Mouse (Mus musculus): ENCODE measurements around the gene Scrn1. TPM values are rescaled to one million over a fixed set of nuclear protein-coding genes. Genes with fewer than 3 reads are reported as not detected.
A peak's percentile ranks its signal among the peaks of the same experiment; 100 is the strongest.

The Scrn1 gene
- polyA plus RNA-seq, 1 experiment from 2014 or later: 8.3 TPM

DNA sequence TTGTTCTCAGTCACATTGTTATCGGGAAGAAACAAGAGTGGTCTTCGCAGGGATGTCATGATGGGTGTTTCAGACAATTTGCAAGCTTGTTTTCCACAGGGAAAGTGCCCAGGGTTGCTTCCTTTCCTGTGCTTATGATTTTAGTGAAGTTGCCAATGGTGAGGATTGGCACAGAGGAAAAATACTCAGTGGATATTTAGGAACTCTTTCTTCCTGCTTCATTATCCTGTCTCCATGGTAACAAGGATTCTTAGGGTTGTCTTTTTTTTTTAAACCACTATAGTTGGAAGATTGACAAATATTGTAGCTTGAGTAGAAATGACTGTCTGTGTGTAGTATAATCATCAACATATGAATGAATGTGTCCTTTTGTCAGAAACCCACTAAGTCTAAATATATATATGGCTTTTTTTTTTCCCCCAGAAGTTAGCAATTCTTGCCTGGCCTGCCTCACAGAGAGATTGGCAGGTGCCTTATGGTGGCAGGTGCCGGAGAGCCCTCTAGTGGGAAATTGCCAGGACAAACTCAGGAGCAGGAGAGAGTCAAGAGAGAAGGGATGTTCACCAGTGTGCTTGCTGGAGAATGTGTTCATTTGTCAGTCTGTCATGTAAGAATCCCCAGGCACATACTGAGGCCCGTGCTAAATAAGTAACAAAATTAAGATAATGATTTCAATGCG is 87.5 kb downstream of the Scrn1 start:
- no peak overlapping the region for H3K4me3 ChIP-seq (replicated peaks; ENCODE audit: low read length)
- H3K27me3 ChIP-seq (ENCODE audit: control insufficient read depth, insufficient read depth, low read length): no peaks in the 10 kb centered on the region
- H3K9ac ChIP-seq (ENCODE audit: low read length): no peak overlapping the region
- no peak overlapping the region for H3K27ac ChIP-seq (ENCODE audit: low read length)
- H3K36me3 ChIP-seq (ENCODE audit: control insufficient read depth, insufficient read depth, low read length): no peaks in the 10 kb centered on the region
- no peak overlapping the region for H3K4me2 ChIP-seq (ENCODE audit: low read depth, low read length)
- WGBS: 72% methylated on average over 5 of the region's 5 CpGs
- no peak for ATAC-seq (ENCODE audit: insufficient read depth, low FRiP score)
- H3K4me1 ChIP-seq (ENCODE audit: control insufficient read depth, insufficient read depth, low read length): no peaks in the 10 kb centered on the region
- H3K9me3 ChIP-seq (replicated peaks; ENCODE audit: control insufficient read depth, low read length): no peaks in the 10 kb centered on the region

DNA sequence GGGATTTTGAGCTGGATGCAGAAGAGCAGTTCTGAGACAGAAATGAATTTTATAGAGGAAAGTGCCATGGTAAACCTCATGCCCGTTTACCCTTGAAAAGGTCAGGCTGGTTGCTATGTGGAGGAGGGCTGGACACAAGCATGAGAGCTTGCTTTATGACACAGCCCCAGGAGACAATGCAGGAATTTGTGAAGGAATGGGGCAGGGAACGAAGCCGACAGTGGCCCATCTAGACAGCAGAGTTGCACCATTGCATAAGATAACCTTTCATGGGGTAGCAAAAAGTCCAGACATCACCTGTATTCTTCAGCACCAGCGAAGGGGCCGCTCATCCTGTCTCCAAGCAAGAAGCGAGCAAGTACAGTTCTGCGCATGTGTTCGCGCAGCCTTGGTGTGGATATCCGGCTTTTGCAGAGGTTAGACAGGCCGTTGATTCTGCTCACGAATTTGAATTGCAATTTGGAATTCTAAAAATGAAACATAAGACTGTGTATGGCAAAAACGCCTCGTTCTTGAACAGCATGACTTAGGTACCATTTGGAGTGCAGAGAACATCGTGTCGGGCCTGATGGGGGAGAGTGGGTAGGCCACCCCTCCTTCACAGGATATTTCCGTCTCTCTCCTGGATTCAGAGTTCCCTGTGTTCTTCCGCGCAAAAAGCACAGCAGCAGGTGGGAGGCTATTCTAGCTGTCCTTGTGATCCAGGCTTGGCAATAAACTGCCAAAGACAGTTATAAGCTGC is 90.2 kb downstream of the Scrn1 start:
- no peak for ATAC-seq (ENCODE audit: insufficient read depth, low FRiP score)
- H3K4me1 ChIP-seq (ENCODE audit: control insufficient read depth, insufficient read depth, low read length): no peaks in the 10 kb centered on the region
- no peak overlapping the region for H3K9ac ChIP-seq (ENCODE audit: low read length)
- H3K4me2 ChIP-seq (ENCODE audit: low read depth, low read length): no peak overlapping the region
- 80% methylated on average over 19 of the region's 19 CpGs for WGBS
- H3K27ac ChIP-seq (ENCODE audit: low read length): no peak overlapping the region
- no peaks in the 10 kb centered on the region for H3K9me3 ChIP-seq (replicated peaks; ENCODE audit: control insufficient read depth, low read length)
- H3K27me3 ChIP-seq (ENCODE audit: control insufficient read depth, insufficient read depth, low read length): no peaks in the 10 kb centered on the region
- H3K4me3 ChIP-seq (replicated peaks; ENCODE audit: low read length): no peak overlapping the region
- no peaks in the 10 kb centered on the region for H3K36me3 ChIP-seq (ENCODE audit: control insufficient read depth, insufficient read depth, low read length)

DNA sequence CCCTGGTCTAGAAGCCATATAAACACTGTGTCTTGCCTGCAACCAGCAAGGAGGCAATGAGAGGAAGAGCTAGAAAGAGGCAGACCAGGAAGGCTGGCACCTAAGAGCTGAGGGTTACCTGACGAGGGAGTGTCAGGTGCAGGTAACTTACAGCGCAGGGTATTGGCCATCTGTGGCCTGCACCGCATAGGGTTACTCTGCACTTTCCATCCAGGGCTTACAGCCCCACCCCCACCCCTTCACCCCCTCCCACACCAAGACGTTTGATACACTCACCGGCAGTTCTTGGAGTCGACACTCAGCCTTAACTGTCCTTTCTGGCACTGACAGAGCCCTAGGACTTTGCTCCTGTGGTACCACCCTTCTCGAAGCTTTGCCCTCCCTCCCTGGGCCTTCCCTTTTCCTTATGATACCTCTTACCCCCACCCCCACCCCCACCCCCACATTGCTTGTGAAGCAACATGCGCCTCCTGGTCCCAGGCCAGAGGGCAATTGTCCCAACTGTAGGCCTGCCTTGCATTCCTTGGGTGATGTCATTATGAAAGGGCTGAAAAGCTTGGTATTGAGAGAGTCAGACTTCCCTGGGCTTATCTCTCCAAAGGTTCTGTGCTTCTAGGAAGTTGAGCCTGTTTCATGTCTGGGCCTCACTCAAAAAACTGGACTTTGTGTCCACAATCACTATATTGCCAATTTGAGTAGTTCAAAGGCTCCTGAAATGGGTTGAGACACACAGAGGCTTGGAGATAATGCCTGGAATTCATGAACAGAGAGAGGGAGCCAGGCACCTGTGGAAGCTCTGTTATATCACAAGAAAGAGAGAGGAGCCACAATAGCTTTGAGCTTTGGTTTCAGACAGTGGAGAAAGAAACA is 93.2 kb downstream of the Scrn1 start:
- Histone ChIP-seq H3K9me3 (replicated peaks; ENCODE audit: control insufficient read depth, low read length) (no peaks in the 10 kb centered on the region), H3K27ac (ENCODE audit: low read length) (0 out of 2 replicates have a peak overlapping the region, but pooled peaks have one; percentile 4), H3K4me2 (ENCODE audit: low read depth, low read length) (no peak overlapping the region), H3K36me3 (ENCODE audit: control insufficient read depth, insufficient read depth, low read length) (no peaks in the 10 kb centered on the region), H3K9ac (ENCODE audit: low read length) (no peak overlapping the region), H3K4me1 (ENCODE audit: control insufficient read depth, insufficient read depth, low read length) (no peaks in the 10 kb centered on the region), H3K4me3 (replicated peaks; ENCODE audit: low read length) (no peak overlapping the region), H3K27me3 (ENCODE audit: control insufficient read depth, insufficient read depth, low read length) (no peaks in the 10 kb centered on the region)
- ATAC-seq (ENCODE audit: insufficient read depth, low FRiP score): peak; percentile 74; the same call in 1 of the 2 replicates
- 55% methylated on average over 8 of the region's 8 CpGs for WGBS

DNA sequence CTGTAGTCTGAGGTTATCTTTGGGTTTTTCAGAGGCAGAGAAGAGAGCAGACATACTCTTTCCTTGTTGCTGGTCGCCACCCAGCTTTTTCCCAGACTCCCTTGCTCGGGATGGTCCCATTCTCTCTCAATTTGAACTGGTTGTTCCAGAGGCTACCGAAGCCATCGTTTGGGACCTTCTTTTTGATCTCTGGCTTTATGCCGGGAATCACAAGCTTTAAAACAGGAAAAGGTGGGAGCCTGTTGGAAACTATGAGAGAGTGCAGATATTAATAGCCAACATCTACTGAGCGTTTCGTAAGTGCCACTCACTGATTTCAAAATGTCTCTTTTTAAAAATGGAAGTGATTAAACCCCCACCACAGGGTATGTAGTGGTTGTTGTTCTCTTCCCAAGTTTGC is 94.4 kb downstream of the Scrn1 start:
- Histone ChIP-seq H3K27ac (ENCODE audit: low read length) (no peak overlapping the region), H3K9ac (ENCODE audit: low read length) (no peak overlapping the region), H3K27me3 (ENCODE audit: control insufficient read depth, insufficient read depth, low read length) (no peaks in the 10 kb centered on the region), H3K4me1 (ENCODE audit: control insufficient read depth, insufficient read depth, low read length) (no peaks in the 10 kb centered on the region), H3K4me2 (ENCODE audit: low read depth, low read length) (no peak overlapping the region), H3K4me3 (replicated peaks; ENCODE audit: low read length) (no peak overlapping the region), H3K9me3 (replicated peaks; ENCODE audit: control insufficient read depth, low read length) (no peaks in the 10 kb centered on the region), H3K36me3 (ENCODE audit: control insufficient read depth, insufficient read depth, low read length) (no peaks in the 10 kb centered on the region)
- WGBS: 83% methylated on average over 7 of the region's 7 CpGs
- no peak for ATAC-seq (ENCODE audit: insufficient read depth, low FRiP score)

DNA sequence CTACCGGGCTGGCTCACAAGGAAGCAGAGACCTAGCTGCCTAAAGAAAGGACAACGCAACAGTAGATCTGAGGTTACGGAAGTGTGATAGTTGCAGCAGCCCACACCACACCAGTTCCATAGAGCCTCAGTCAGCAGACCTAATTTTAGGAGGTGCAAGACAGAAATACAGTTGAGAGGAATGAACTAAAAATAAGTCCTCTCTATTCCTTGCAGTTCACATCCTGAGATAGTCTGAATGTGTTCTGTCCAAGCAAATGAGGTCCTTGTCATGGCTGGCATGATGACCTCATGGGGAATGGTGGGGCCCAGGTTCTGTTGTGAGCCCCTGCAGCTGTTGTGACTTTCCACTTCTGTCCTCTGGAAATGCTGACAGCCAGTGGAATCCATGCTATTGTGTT is 98.9 kb downstream of the Scrn1 start:
- no peaks in the 10 kb centered on the region for H3K9me3 ChIP-seq (replicated peaks; ENCODE audit: control insufficient read depth, low read length)
- 81% methylated on average over 3 of the region's 3 CpGs for WGBS
- H3K4me1 ChIP-seq (ENCODE audit: control insufficient read depth, insufficient read depth, low read length): no peaks in the 10 kb centered on the region
- H3K27ac ChIP-seq (ENCODE audit: low read length): no peak overlapping the region
- no peak for ATAC-seq (ENCODE audit: insufficient read depth, low FRiP score)
- H3K4me2 ChIP-seq (ENCODE audit: low read depth, low read length): no peak overlapping the region
- no peaks in the 10 kb centered on the region for H3K27me3 ChIP-seq (ENCODE audit: control insufficient read depth, insufficient read depth, low read length)
- H3K36me3 ChIP-seq (ENCODE audit: control insufficient read depth, insufficient read depth, low read length): no peaks in the 10 kb centered on the region
- no peak overlapping the region for H3K9ac ChIP-seq (ENCODE audit: low read length)
- no peak overlapping the region for H3K4me3 ChIP-seq (replicated peaks; ENCODE audit: low read length)

DNA sequence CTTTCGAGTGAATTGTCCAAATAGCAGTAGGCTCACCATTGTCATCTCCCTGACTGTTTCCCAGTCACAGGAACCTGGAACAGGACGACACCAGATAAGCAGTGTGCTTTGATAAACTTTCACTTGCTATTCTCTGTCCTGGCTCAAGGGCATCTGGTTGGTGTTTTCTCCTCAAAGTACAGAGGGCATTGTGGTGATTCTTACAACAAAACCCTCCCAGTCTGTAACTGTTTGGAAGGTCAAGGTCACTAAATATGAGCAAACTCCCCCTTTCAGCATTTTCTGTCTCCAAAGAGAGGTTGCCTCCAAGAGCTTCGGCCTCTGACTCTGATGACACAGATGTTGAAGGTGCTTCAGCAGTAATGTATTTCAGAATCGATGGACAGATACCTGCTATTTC is 101.4 kb downstream of the Scrn1 start:
- WGBS: 72% methylated on average over 4 of the region's 4 CpGs
- Histone ChIP-seq H3K27ac (ENCODE audit: low read length) (no peak overlapping the region), H3K9me3 (replicated peaks; ENCODE audit: control insufficient read depth, low read length) (no peaks in the 10 kb centered on the region), H3K4me1 (ENCODE audit: control insufficient read depth, insufficient read depth, low read length) (no peaks in the 10 kb centered on the region), H3K36me3 (ENCODE audit: control insufficient read depth, insufficient read depth, low read length) (no peaks in the 10 kb centered on the region), H3K9ac (ENCODE audit: low read length) (no peak overlapping the region), H3K4me3 (replicated peaks; ENCODE audit: low read length) (no peak overlapping the region), H3K27me3 (ENCODE audit: control insufficient read depth, insufficient read depth, low read length) (no peaks in the 10 kb centered on the region), H3K4me2 (ENCODE audit: low read depth, low read length) (no peak overlapping the region)
- ATAC-seq (ENCODE audit: insufficient read depth, low FRiP score): no peak

DNA sequence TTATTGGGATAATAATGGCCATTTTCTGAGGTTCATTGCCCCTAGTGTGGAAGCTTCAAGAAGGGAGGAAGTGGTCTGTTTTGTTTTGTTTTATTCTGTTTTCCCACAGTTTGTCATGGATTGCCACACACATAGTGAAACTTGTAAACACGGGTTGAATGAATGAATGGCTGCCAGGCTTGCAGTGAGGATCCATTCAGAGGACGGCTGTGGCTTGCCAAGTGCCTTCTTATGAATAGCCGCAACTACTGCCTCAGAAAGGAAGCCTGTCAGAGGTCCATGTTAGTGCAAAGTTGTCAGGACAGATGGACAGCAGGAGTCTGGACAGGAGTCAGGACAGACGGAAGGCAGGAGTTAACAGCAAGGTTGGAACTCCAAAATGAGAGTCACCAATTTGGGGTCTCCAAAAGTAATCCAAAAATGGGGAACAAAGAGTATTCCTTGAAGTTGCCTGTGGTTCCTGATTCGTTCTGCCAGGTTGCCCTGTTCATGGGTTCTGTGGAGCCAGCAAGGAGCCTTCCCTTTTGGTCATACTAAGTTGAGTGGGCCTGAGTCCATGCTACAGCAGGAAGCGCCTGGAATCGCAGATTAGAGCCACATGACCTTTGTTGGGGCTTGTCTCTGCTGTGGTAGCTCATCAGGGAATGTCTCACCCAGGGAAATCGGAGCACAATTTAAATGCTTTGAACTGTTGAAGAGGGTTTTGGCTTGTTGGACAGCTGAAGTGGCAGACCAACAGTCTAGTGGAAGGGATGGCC is 102.4 kb downstream of the Scrn1 start:
- H3K9ac ChIP-seq (ENCODE audit: low read length): no peak overlapping the region
- H3K4me3 ChIP-seq (replicated peaks; ENCODE audit: low read length): no peak overlapping the region
- 67% methylated on average over 8 of the region's 8 CpGs for WGBS
- H3K27me3 ChIP-seq (ENCODE audit: control insufficient read depth, insufficient read depth, low read length): no peaks in the 10 kb centered on the region
- no peaks in the 10 kb centered on the region for H3K36me3 ChIP-seq (ENCODE audit: control insufficient read depth, insufficient read depth, low read length)
- no peaks in the 10 kb centered on the region for H3K4me1 ChIP-seq (ENCODE audit: control insufficient read depth, insufficient read depth, low read length)
- no peak overlapping the region for H3K27ac ChIP-seq (ENCODE audit: low read length)
- H3K4me2 ChIP-seq (ENCODE audit: low read depth, low read length): no peak overlapping the region
- ATAC-seq (ENCODE audit: insufficient read depth, low FRiP score): no peak
- no peaks in the 10 kb centered on the region for H3K9me3 ChIP-seq (replicated peaks; ENCODE audit: control insufficient read depth, low read length)

DNA sequence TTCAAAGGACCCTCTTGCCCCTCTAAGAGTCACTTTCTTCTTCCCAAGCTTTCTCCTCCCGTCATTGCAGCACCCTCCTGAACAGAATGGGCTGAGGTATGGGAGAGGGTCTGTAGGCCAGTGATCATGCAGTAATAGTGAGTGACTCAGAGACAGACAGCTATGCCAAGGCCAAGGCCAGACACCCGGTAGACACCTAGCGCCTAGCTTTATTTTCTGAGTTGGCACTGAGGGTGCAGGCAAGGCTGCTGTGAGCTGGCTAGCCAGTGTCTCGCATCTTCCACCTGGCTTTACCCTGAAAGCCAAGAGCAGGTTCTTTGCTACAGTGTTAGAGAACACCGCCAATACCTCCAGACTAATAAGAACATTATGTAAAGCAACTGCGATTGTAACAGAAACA is 103.5 kb downstream of the Scrn1 start:
- Histone ChIP-seq H3K27me3 (ENCODE audit: control insufficient read depth, insufficient read depth, low read length) (no peaks in the 10 kb centered on the region), H3K4me2 (ENCODE audit: low read depth, low read length) (no peak overlapping the region), H3K27ac (ENCODE audit: low read length) (no peak overlapping the region), H3K9ac (ENCODE audit: low read length) (no peak overlapping the region), H3K4me3 (replicated peaks; ENCODE audit: low read length) (no peak overlapping the region), H3K36me3 (ENCODE audit: control insufficient read depth, insufficient read depth, low read length) (no peaks in the 10 kb centered on the region), H3K4me1 (ENCODE audit: control insufficient read depth, insufficient read depth, low read length) (no peaks in the 10 kb centered on the region), H3K9me3 (replicated peaks; ENCODE audit: control insufficient read depth, low read length) (no peaks in the 10 kb centered on the region)
- no peak for ATAC-seq (ENCODE audit: insufficient read depth, low FRiP score)
- WGBS: 88% methylated on average over 6 of the region's 6 CpGs
